Mouse (Mus musculus) embryonic fibroblast, embryonic 13.5 days (primary cell): ENCODE measurements around the gene Hoxa11.

Source experiments
- CTCF ChIP-seq: IDR thresholded peaks from 2 replicates; pipeline ENCODE4 v1.5.1; 2011; ENCODE audit warnings: mild to moderate bottlenecking, control low read depth, low read length, moderate library complexity, borderline replicate concordance; ENCODE audit not compliant: insufficient read depth
- POLR2A ChIP-seq: IDR thresholded peaks from 2 replicates; pipeline ENCODE4 v1.6.1; 2011; ENCODE audit warnings: low read depth, mild to moderate bottlenecking, control low read depth, low read length, moderate library complexity

GRCm38 (mm10) chr6:52264106-52264790 lies 18.6 kb upstream of the Hoxa11 start:
- TF ChIP-seq CTCF (no peak), POLR2A (no peak)
